Mouse (Mus musculus) lung, embryonic 14.5 days (tissue): ENCODE measurements around the gene Repin1. TPM values are rescaled to one million over a fixed set of nuclear protein-coding genes. Genes with fewer than 3 reads are reported as not detected.

ENCODE experiments used
- ATAC-seq: fragments of 200-750 bp; cut with Nextera tagmentation; 2 replicates; pipeline ENCODE4 v1.8.0; 2017; ENCODE audit warnings: mild to moderate bottlenecking, moderate TSS enrichment, moderate library complexity; ENCODE audit not compliant: insufficient read depth
- DNase-seq: peaks from one replicate; pipeline ENCODE4 v3.0.0-alpha.2; 2015
- H3K27ac ChIP-seq: fragments of 300-500 bp; sonication (generic); 2 replicates; pipeline ENCODE4 v1.5.1; 2014; ENCODE audit warnings: low read depth, mild to moderate bottlenecking, moderate library complexity
- H3K27me3 ChIP-seq: fragments of 300-500 bp; sonication (generic); 2 replicates; pipeline ENCODE4 v1.6.1; 2014; ENCODE audit warnings: low read length, control low read depth; ENCODE audit not compliant: insufficient read depth
- H3K36me3 ChIP-seq: fragments of 300-500 bp; sonication (generic); 2 replicates; pipeline ENCODE4 v1.6.1; 2014; ENCODE audit warnings: control low read depth; ENCODE audit not compliant: insufficient read depth
- H3K4me1 ChIP-seq: fragments of 300-500 bp; sonication (generic); 2 replicates; pipeline ENCODE4 v1.6.1; 2014; ENCODE audit warnings: antibody characterized with exemption, control low read depth; ENCODE audit not compliant: insufficient read depth
- H3K4me2 ChIP-seq: fragments of 300-500 bp; sonication (generic); 2 replicates; pipeline ENCODE4 v1.6.1; 2014; ENCODE audit warnings: mild to moderate bottlenecking
- H3K4me3 ChIP-seq: fragments of 300-500 bp; sonication (generic); 2 replicates; pipeline ENCODE4 v1.5.1; 2014; ENCODE audit warnings: low read depth, low read length
- H3K9ac ChIP-seq: fragments of 300-500 bp; sonication (generic); 2 replicates; pipeline ENCODE4 v1.6.1; 2014
- H3K9me3 ChIP-seq: fragments of 300-500 bp; sonication (generic); 2 replicates; pipeline ENCODE4 v1.6.1; 2016; ENCODE audit warnings: low read depth, low read length, control low read depth
- CTCF ChIP-seq: IDR thresholded peaks from 2 replicates; pipeline ENCODE4 v1.5.1; 2016; ENCODE audit warnings: antibody characterized with exemption, low read depth
- WGBS: fragments of 180-500 bp; shearing (Covaris S2); extraction: QIAGEN DNeasy Blood & Tissue Kit; methylation state at CpG from one replicate; pipeline ENCODE4 v1.1.7; 2014; 5-methylcytosine and 5-hydroxymethylcytosine counted together
- polyA plus RNA-seq: library from polyadenylated mRNA; unstranded; fragments of >200 nt; fragmentation: Nextera tagmentation; extraction: Ambion mirVana; gene quantifications from 2 replicates; pipeline ENCODE4 v1.2.1, GENCODE M21; 2014

Repin1 gene
- polyA plus RNA-seq, 1 experiment from 2014 or later: 30.3 TPM

DNA sequence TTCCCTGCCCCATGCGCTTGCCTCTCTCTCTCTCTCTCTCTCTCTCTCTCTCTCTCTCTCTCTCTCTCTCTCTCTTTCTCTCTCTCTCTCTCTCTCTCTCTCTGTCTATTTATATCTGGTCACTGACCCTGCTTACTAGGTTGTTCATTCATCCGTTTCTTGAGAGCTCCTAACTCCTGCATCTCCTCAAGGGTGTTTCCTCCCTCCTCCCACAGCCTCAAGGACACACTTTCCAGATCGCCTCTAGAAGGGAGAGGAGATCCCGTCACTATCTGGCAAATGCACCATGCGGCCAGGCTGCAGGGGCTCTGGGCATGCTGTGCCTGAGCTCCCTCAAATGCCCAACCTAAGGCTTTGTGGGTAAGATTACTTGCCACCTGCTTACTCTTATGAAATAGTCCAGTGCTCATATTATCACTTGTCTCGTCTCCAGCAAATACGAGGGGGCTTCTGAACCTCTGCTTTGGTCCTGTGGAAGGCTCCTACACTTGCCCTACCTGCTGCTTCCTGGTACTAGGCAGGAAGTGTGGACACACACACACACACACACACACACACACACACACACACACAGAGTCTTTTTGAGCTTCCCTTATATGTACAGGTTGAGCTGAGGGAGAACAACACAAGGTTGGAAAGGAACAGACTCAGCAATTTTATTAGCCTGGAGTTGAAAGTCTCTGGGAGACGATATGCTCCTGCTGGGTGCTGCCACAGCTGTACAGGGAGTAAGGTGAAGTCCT, 24.4 kb upstream of the Repin1 start:
- Histone ChIP-seq H3K27ac (no peak overlapping the region), H3K4me2 (no peak overlapping the region), H3K9ac (no peak overlapping the region), H3K4me3 (no peak overlapping the region), H3K9me3 (no peaks in the 10 kb centered on the region), H3K27me3 (no peaks in the 10 kb centered on the region), H3K36me3 (no peaks in the 10 kb centered on the region), H3K4me1 (peaks cover 18% of the 10 kb centered on the region; the same call in 1 of the 2 replicates)
- TF ChIP-seq CTCF: no peak
- ATAC-seq (no peak), DNase-seq (no peak)
- WGBS: 76% methylated on average over 8 of the region's 8 CpGs

DNA sequence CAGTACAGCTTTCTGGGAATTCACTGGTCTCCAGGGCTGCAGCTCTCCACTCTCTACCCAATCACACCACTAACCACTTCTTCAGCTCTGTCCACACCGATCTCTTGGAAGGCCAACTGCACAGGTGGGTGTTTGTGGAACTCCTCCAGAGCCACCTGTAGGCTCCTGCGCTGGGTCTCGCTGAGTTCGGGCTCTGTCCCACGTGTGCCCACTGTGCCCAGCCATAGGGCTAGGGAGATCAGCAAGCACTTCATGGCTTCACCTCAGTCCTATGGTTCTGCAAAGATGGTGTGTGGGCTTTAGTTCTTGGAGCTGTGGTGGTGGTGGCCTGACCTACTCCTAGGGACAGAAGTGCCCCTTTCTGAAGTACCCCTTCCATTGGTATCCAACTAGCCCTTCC, 21.7 kb upstream of the Repin1 start:
- WGBS: 87% methylated on average over 5 of the region's 5 CpGs
- 0 out of 2 replicates have a peak overlapping the region, but pooled peaks have one; percentile 11 for H3K4me3 ChIP-seq
- peaks cover 11% of the 10 kb centered on the region; the same call in 1 of the 2 replicates for H3K4me1 ChIP-seq
- H3K4me2 ChIP-seq: peak overlapping the region; percentile 43
- H3K9ac ChIP-seq: peak overlapping the region; percentile 9; the same call in 1 of the 2 replicates
- H3K27me3 ChIP-seq: no peaks in the 10 kb centered on the region
- DNase-seq: no peak
- no peaks in the 10 kb centered on the region for H3K36me3 ChIP-seq
- no peak for TF ChIP-seq CTCF
- no peaks in the 10 kb centered on the region for H3K9me3 ChIP-seq
- peak overlapping the region; percentile 81; the same call in 1 of the 2 replicates for H3K27ac ChIP-seq
- ATAC-seq: no peak

DNA sequence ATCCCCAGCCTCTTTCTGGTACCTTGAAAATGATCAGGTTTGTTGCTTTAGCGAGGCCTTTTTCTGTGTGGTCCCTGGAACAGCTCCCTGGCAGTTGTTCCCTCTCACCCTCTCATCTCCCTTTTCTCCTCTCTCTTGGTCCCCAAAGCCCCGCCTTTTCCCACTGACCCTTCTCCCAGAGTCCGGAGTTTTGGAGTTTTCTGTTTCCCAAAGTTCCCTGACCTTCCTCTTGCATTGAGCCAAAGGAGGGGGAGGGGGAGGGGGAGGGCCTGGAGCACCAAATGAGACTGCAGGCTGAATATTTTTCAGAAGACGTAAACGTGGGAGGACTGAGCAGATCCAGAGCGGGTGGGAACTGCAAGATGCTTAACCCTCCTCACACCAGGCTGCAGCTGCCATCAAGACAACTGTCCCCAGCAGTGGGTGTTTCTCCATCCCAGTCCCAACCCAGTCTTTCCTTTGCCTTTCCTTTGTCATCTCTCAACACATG, 21.1 kb upstream of the Repin1 start, which contains the start of gene Rarres2:
TSS of gene Rarres2 (minus strand) at position 218 of the 490 bp plus-strand sequence.
- Histone ChIP-seq H3K9me3 (no peaks in the 10 kb centered on the region), H3K9ac (peak within 1 kb of the TSS; percentile 9; the same call in 1 of the 2 replicates), H3K36me3 (no peaks in the 10 kb centered on the region), H3K27me3 (no peaks in the 10 kb centered on the region), H3K27ac (peak within 1 kb of the TSS; percentile 81), H3K4me3 (0 out of 2 replicates have a peak within 1 kb of the TSS, but pooled peaks have one; percentile 11), H3K4me1 (peaks cover 11% of the 10 kb centered on the region; the same call in 1 of the 2 replicates), H3K4me2 (peak within 1 kb of the TSS; percentile 43)
- TF ChIP-seq CTCF: no peak
- DNase-seq: peak; percentile 73
- 13% methylated on average over 6 of the region's 6 CpGs for WGBS
- ATAC-seq: peak; percentile 73

DNA sequence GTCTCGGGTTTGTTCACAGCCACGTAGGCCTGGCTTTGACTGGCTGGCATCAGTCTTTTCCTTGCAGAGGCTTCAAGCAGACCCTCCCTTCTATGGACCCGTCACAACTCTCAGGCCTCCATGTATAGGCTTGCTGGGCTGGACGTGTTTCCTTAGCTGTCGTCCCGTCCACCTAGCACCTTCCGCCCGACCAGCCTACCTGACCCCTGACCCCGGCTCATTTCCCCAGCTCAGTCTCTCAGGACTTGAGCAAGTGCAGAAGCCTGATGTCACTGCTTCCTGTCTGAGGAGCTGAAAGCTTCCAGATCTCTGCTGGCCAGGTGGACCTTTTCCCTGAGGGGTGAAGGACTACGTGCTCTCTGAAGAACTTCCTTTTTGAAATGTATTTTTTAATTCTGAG, 20.4 kb upstream of the Repin1 start:
- Histone ChIP-seq H3K4me1 (peaks cover 11% of the 10 kb centered on the region; the same call in 1 of the 2 replicates), H3K9me3 (no peaks in the 10 kb centered on the region), H3K27ac (peak overlapping the region; percentile 81), H3K9ac (no peak overlapping the region), H3K4me2 (no peak overlapping the region), H3K4me3 (no peak overlapping the region), H3K36me3 (no peaks in the 10 kb centered on the region), H3K27me3 (no peaks in the 10 kb centered on the region)
- DNase-seq: peak; percentile 24
- 30% methylated on average over 10 of the region's 10 CpGs for WGBS
- no peak for TF ChIP-seq CTCF
- ATAC-seq: peak; percentile 10; the same call in 1 of the 2 replicates

DNA sequence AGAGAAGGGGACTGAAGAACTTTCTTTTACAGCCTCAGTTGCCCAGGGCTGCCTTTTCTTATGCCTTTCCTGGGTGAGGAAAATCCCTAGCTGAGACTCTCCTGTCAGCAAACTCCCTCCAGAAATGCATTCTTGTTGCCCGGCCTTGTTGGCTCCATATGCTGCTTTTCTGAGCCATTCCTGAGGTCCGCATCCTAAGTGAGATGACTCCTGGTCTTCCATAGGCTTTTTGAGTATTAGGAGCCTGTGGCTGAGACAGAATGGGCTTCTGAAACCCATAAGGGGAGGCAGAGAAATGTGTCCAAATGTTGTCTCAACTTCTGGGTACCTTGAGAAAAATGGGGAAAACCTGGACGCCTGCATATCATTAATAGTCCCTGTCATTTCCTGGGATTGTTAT, 19.7 kb upstream of the Repin1 start:
- Histone ChIP-seq H3K36me3 (no peaks in the 10 kb centered on the region), H3K9me3 (no peaks in the 10 kb centered on the region), H3K27ac (no peak overlapping the region), H3K9ac (no peak overlapping the region), H3K4me2 (no peak overlapping the region), H3K27me3 (no peaks in the 10 kb centered on the region), H3K4me1 (peaks cover 11% of the 10 kb centered on the region), H3K4me3 (no peak overlapping the region)
- 51% methylated on average over 3 of the region's 3 CpGs for WGBS
- no peak for TF ChIP-seq CTCF
- DNase-seq: no peak
- no peak for ATAC-seq

DNA sequence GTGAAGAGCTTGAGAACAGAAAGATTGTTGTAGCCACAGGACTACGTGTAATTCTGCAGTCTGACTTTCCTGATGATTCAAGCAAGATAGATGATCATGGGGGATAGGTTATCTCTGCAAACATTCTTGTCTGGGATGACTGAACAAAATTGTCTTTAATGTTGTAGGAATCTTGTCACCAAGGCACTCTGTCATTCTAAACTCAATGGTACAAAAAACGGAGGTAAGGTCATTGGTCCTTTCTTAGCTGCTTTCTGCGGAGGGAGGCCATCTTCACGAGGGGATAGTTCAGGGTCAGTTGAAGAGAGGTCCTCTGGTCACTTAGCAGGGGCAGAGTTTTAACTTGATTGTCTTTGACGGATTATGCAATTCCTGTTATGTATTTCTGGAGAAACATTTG, 14.9 kb upstream of the Repin1 start:
- no peaks in the 10 kb centered on the region for H3K9me3 ChIP-seq
- ATAC-seq: no peak
- H3K4me1 ChIP-seq: peaks cover 8% of the 10 kb centered on the region
- no peak for TF ChIP-seq CTCF
- WGBS: 22% methylated on average over 5 of the region's 5 CpGs
- no peaks in the 10 kb centered on the region for H3K27me3 ChIP-seq
- no peak overlapping the region for H3K9ac ChIP-seq
- H3K27ac ChIP-seq: peak overlapping the region; percentile 54; the same call in 1 of the 2 replicates
- H3K36me3 ChIP-seq: no peaks in the 10 kb centered on the region
- H3K4me3 ChIP-seq: no peak overlapping the region
- no peak overlapping the region for H3K4me2 ChIP-seq
- no peak for DNase-seq

DNA sequence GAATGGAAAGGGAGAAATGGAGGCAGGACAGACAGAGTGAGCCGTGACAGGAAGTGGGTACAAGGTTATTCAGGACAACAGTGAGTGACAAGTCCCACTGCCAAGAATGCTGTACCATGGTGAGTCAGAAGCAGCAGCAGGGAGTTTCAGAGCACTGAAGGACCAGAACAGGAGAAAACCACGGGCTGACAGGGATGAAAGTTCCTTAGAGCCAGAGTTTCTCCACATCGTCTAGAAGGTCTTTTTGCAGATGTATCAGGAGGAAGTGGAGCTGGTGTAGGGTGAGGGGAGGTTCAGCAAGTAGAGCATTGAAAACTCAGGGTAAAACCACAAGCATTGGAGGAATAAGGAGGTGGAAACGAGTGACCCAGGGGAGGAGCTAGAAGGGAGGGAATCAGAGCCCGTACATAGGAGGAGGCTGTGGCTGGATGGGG, 14.5 kb upstream of the Repin1 start:
- DNase-seq (peak; percentile 66), ATAC-seq (peak; percentile 74)
- no peak overlapping the region for H3K4me3 ChIP-seq
- 13% methylated on average over 5 of the region's 5 CpGs for WGBS
- no peaks in the 10 kb centered on the region for H3K36me3 ChIP-seq
- H3K4me1 ChIP-seq: peaks cover 8% of the 10 kb centered on the region
- no peak overlapping the region for H3K9ac ChIP-seq
- H3K9me3 ChIP-seq: no peaks in the 10 kb centered on the region
- TF ChIP-seq CTCF: no peak
- peak overlapping the region; percentile 54; the same call in 1 of the 2 replicates for H3K27ac ChIP-seq
- peak overlapping the region; percentile 28; the same call in 1 of the 2 replicates for H3K4me2 ChIP-seq
- H3K27me3 ChIP-seq: no peaks in the 10 kb centered on the region
